Mouse (Mus musculus): ENCODE results near the gene Zfp568. TPM values are rescaled to one million over a fixed set of nuclear protein-coding genes. Genes with fewer than 3 reads are reported as not detected.

Zfp568 gene
- polyA plus RNA-seq, 1 experiment, result 4.4 TPM

GRCm38 (mm10) chr7:29970686-29971085, 13.1 kb upstream of the Zfp568 start:
- Histone ChIP-seq H3K27me3 (ENCODE audit: control insufficient read depth, insufficient read depth, low read length) (no peaks in the 10 kb centered on the region), H3K4me1 (replicated peaks; ENCODE audit: control insufficient read depth, insufficient read depth, low read length) (no peaks in the 10 kb centered on the region), H3K36me3 (ENCODE audit: control insufficient read depth, insufficient read depth, low read length) (no peaks in the 10 kb centered on the region), H3K4me3 (ENCODE audit: control insufficient read depth, insufficient read depth, low read length) (no peak overlapping the region), H3K27ac (ENCODE audit: control insufficient read depth, insufficient read depth, low read length) (no peak overlapping the region)
- WGBS, result 88% methylated on average over 9 of the region's 9 CpGs
- TF ChIP-seq CTCF (IDR thresholded peaks at IDR 0.05; ENCODE audit: borderline replicate concordance, control insufficient read depth, extremely low read depth, insufficient read depth, low read length, poor library complexity) (no peak), POLR2A (IDR thresholded peaks at IDR 0.05; ENCODE audit: control insufficient read depth, extremely low read depth, insufficient read depth, low read length, poor library complexity) (no peak)
- no peak for DNase-seq

GRCm38 (mm10) chr7:29980761-29981160, 3.0 kb upstream of the Zfp568 start:
- WGBS, result 94% methylated on average over 1 of the region's 1 CpGs
- Histone ChIP-seq H3K4me3 (ENCODE audit: control insufficient read depth, insufficient read depth, low read length) (no peak overlapping the region), H3K27me3 (ENCODE audit: control insufficient read depth, insufficient read depth, low read length) (no peaks in the 10 kb centered on the region), H3K4me1 (replicated peaks; ENCODE audit: control insufficient read depth, insufficient read depth, low read length) (peaks cover 7% of the 10 kb centered on the region; the same call in 1 of the 2 replicates), H3K27ac (ENCODE audit: control insufficient read depth, insufficient read depth, low read length) (no peak overlapping the region), H3K36me3 (ENCODE audit: control insufficient read depth, insufficient read depth, low read length) (no peaks in the 10 kb centered on the region)
- TF ChIP-seq CTCF (IDR thresholded peaks at IDR 0.05; ENCODE audit: borderline replicate concordance, control insufficient read depth, extremely low read depth, insufficient read depth, low read length, poor library complexity) (no peak), POLR2A (IDR thresholded peaks at IDR 0.05; ENCODE audit: control insufficient read depth, extremely low read depth, insufficient read depth, low read length, poor library complexity) (no peak)
- no peak for DNase-seq

- no peak overlapping the region for H3K27ac ChIP-seq (ENCODE audit: control insufficient read depth, insufficient read depth, low read length)
- 68% methylated on average over 5 of the region's 5 CpGs for WGBS
Observed at GRCm38 (mm10) chr7:29981455-29981854, 2.3 kb upstream of the Zfp568 start.

GRCm38 (mm10) chr7:29981860-29982259, 1.9 kb upstream of the Zfp568 start:
- Histone ChIP-seq H3K36me3 (ENCODE audit: control insufficient read depth, insufficient read depth, low read length) (no peaks in the 10 kb centered on the region), H3K27ac (ENCODE audit: control insufficient read depth, insufficient read depth, low read length) (no peak overlapping the region), H3K4me1 (replicated peaks; ENCODE audit: control insufficient read depth, insufficient read depth, low read length) (peaks cover 7% of the 10 kb centered on the region; the same call in 1 of the 2 replicates), H3K27me3 (ENCODE audit: control insufficient read depth, insufficient read depth, low read length) (no peaks in the 10 kb centered on the region), H3K4me3 (ENCODE audit: control insufficient read depth, insufficient read depth, low read length) (no peak overlapping the region)
- TF ChIP-seq POLR2A (IDR thresholded peaks at IDR 0.05; ENCODE audit: control insufficient read depth, extremely low read depth, insufficient read depth, low read length, poor library complexity) (no peak), CTCF (IDR thresholded peaks at IDR 0.05; ENCODE audit: borderline replicate concordance, control insufficient read depth, extremely low read depth, insufficient read depth, low read length, poor library complexity) (no peak)
- WGBS, result 95% methylated on average over 3 of the region's 3 CpGs
- DNase-seq, result no peak

More at GRCm38 (mm10) chr7:29981455-29981854, 2.3 kb upstream of the Zfp568 start:
- Histone ChIP-seq H3K36me3 (ENCODE audit: control insufficient read depth, insufficient read depth, low read length) (no peaks in the 10 kb centered on the region), H3K27me3 (ENCODE audit: control insufficient read depth, insufficient read depth, low read length) (no peaks in the 10 kb centered on the region), H3K4me1 (replicated peaks; ENCODE audit: control insufficient read depth, insufficient read depth, low read length) (peaks cover 7% of the 10 kb centered on the region; the same call in 1 of the 2 replicates), H3K4me3 (ENCODE audit: control insufficient read depth, insufficient read depth, low read length) (no peak overlapping the region)
- TF ChIP-seq POLR2A (IDR thresholded peaks at IDR 0.05; ENCODE audit: control insufficient read depth, extremely low read depth, insufficient read depth, low read length, poor library complexity) (no peak), CTCF (IDR thresholded peaks at IDR 0.05; ENCODE audit: borderline replicate concordance, control insufficient read depth, extremely low read depth, insufficient read depth, low read length, poor library complexity) (no peak)
- peak; percentile 13 for DNase-seq

- Histone ChIP-seq H3K4me3 (ENCODE audit: control insufficient read depth, insufficient read depth, low read length) (no peak overlapping the region), H3K36me3 (ENCODE audit: control insufficient read depth, insufficient read depth, low read length) (no peaks in the 10 kb centered on the region)
Observed at GRCm38 (mm10) chr7:29982341-29982740, 1.4 kb upstream of the Zfp568 start.

GRCm38 (mm10) chr7:29982931-29983330, 824 bp upstream of the Zfp568 start:
- H3K4me3 ChIP-seq (ENCODE audit: control insufficient read depth, insufficient read depth, low read length), result no peak overlapping the region; the same call in 1 of the 2 replicates
- peaks cover 7% of the 10 kb centered on the region; the same call in 1 of the 2 replicates for H3K4me1 ChIP-seq (replicated peaks; ENCODE audit: control insufficient read depth, insufficient read depth, low read length)
- no peaks in the 10 kb centered on the region for H3K27me3 ChIP-seq (ENCODE audit: control insufficient read depth, insufficient read depth, low read length)
- no peaks in the 10 kb centered on the region for H3K36me3 ChIP-seq (ENCODE audit: control insufficient read depth, insufficient read depth, low read length)
- no peak overlapping the region for H3K27ac ChIP-seq (ENCODE audit: control insufficient read depth, insufficient read depth, low read length)
- WGBS, result 71% methylated on average over 6 of the region's 6 CpGs
- no peak for TF ChIP-seq CTCF (IDR thresholded peaks at IDR 0.05; ENCODE audit: borderline replicate concordance, control insufficient read depth, extremely low read depth, insufficient read depth, low read length, poor library complexity)
- no peak for TF ChIP-seq POLR2A (IDR thresholded peaks at IDR 0.05; ENCODE audit: control insufficient read depth, extremely low read depth, insufficient read depth, low read length, poor library complexity)
- no peak for DNase-seq

More at GRCm38 (mm10) chr7:29982341-29982740, 1.4 kb upstream of the Zfp568 start:
- no peak for TF ChIP-seq POLR2A (IDR thresholded peaks at IDR 0.05; ENCODE audit: control insufficient read depth, extremely low read depth, insufficient read depth, low read length, poor library complexity)
- no peak for TF ChIP-seq CTCF (IDR thresholded peaks at IDR 0.05; ENCODE audit: borderline replicate concordance, control insufficient read depth, extremely low read depth, insufficient read depth, low read length, poor library complexity)
- Histone ChIP-seq H3K4me1 (replicated peaks; ENCODE audit: control insufficient read depth, insufficient read depth, low read length) (peaks cover 7% of the 10 kb centered on the region; the same call in 1 of the 2 replicates), H3K27me3 (ENCODE audit: control insufficient read depth, insufficient read depth, low read length) (no peaks in the 10 kb centered on the region), H3K27ac (ENCODE audit: control insufficient read depth, insufficient read depth, low read length) (no peak overlapping the region)
- no peak for DNase-seq
- 95% methylated on average over 4 of the region's 4 CpGs for WGBS

- Histone ChIP-seq H3K36me3 (ENCODE audit: control insufficient read depth, insufficient read depth, low read length) (no peaks in the 10 kb centered on the region), H3K4me3 (ENCODE audit: control insufficient read depth, insufficient read depth, low read length) (peak overlapping the region; percentile 84), H3K27ac (ENCODE audit: control insufficient read depth, insufficient read depth, low read length) (no peak overlapping the region), H3K27me3 (ENCODE audit: control insufficient read depth, insufficient read depth, low read length) (no peaks in the 10 kb centered on the region), H3K4me1 (replicated peaks; ENCODE audit: control insufficient read depth, insufficient read depth, low read length) (peaks cover 7% of the 10 kb centered on the region; the same call in 1 of the 2 replicates)
- WGBS, result 7% methylated on average over 8 of the region's 8 CpGs
- TF ChIP-seq POLR2A (IDR thresholded peaks at IDR 0.05; ENCODE audit: control insufficient read depth, extremely low read depth, insufficient read depth, low read length, poor library complexity) (no peak), CTCF (IDR thresholded peaks at IDR 0.05; ENCODE audit: borderline replicate concordance, control insufficient read depth, extremely low read depth, insufficient read depth, low read length, poor library complexity) (no peak)
- no peak for DNase-seq
Observed at GRCm38 (mm10) chr7:29983340-29983689, 440 bp upstream of the Zfp568 start.

All from thymus, adult 2 months (tissue).